In the genomic region with DNA sequence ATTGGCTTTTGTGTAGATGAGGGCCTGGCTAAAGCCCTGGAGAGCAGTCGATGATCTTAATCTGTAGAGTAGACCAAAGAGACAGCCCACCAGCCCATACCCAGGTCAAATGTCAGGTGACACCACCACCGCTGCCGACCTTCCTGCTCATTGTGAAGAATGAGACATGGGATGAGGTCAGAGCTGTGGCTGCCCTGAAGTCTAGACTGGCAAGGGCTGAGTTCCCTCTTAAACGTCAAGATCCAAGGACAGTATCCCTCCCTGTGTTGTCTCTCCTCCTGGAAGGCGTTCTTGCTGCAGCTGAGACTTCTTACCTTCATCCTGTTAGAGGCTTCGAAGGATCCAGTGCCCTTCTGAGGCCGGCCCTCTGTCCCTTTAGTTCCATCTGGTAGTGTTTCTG, we compare ENCODE assay signal across 17 mouse cellular contexts. TPM values are rescaled to one million over a fixed set of nuclear protein-coding genes. Genes with fewer than 3 reads are reported as not detected.
DNase-seq lines count a peak whose midpoint lies in the region; ATAC-seq lines count a peak whose summit lies in the region.
"Had no signal": no experiment of that assay in that cellular context is flagged by ENCODE, and none has a peak within 500 bp of the region (broad histone marks: within the 10 kb centered on the region; RNA-seq: fewer than 3 reads in every experiment).

No protein-coding gene starts in this region.

- ATAC-seq in heart, embryonic 15.5 days (replicated peaks; ENCODE audit: insufficient number of reproducible peaks, insufficient read depth, low FRiP score, low read depth) = no peak
- no peak for ATAC-seq in liver, embryonic 13.5 days (ENCODE audit: low read depth)
- ATAC-seq: inflammation-experienced regulatory T-cells, adult 6 months had no signal

- no peak overlapping the region for H3K9ac ChIP-seq in heart, embryonic 15.5 days
- H3K9ac ChIP-seq in liver, embryonic 13.5 days = no peak overlapping the region
- H3K9ac ChIP-seq: forebrain, embryonic 12.5 days; midbrain, embryonic 12.5 days; neural tube, embryonic 13.5 days had no signal

- H3K36me3 ChIP-seq in heart, embryonic 15.5 days = peaks cover 5% of the 10 kb centered on the region; the same call in 1 of the 2 replicates
- H3K36me3 ChIP-seq in liver, embryonic 13.5 days = peaks cover 5% of the 10 kb centered on the region; the same call in 1 of the 2 replicates

- peaks cover 55% of the 10 kb centered on the region for H3K4me1 ChIP-seq in heart, embryonic 15.5 days (replicated peaks)
- H3K4me1 ChIP-seq in liver, embryonic 13.5 days (replicated peaks) = peaks cover 83% of the 10 kb centered on the region

- H3K9me3 ChIP-seq in heart, embryonic 15.5 days (replicated peaks) = no peaks in the 10 kb centered on the region
- no peaks in the 10 kb centered on the region for H3K9me3 ChIP-seq in liver, embryonic 13.5 days (replicated peaks)
- H3K9me3 ChIP-seq: limb, embryonic 10.5 days had no signal

- no peak overlapping the region for H3K4me2 ChIP-seq in heart, embryonic 15.5 days
- no peak overlapping the region for H3K4me2 ChIP-seq in liver, embryonic 13.5 days
- H3K4me2 ChIP-seq: forebrain, embryonic 12.5 days; liver, embryonic 11.5 days; midbrain, embryonic 12.5 days; neural tube, embryonic 13.5 days had no signal

- H3K27me3 ChIP-seq in heart, embryonic 15.5 days = no peaks in the 10 kb centered on the region
- no peaks in the 10 kb centered on the region for H3K27me3 ChIP-seq in liver, embryonic 13.5 days
- H3K27me3 ChIP-seq: forebrain, embryonic 12.5 days; midbrain, embryonic 12.5 days; neural tube, embryonic 13.5 days had no signal

- no peak overlapping the region for H3K4me3 ChIP-seq in heart, embryonic 15.5 days
- no peak overlapping the region for H3K4me3 ChIP-seq in liver, embryonic 13.5 days (replicated peaks)
- H3K4me3 ChIP-seq: forebrain, embryonic 12.5 days; limb, embryonic 10.5 days; midbrain, embryonic 12.5 days; neural tube, embryonic 13.5 days had no signal

- 57% methylated on average over 7 of the region's 7 CpGs for WGBS in heart, embryonic 15.5 days
- 77% methylated on average over 7 of the region's 7 CpGs for WGBS in liver, embryonic 13.5 days (ENCODE audit: insufficient replicate concordance)

- peak overlapping the region; percentile 59 for H3K27ac ChIP-seq in heart, embryonic 15.5 days
- H3K27ac ChIP-seq in liver, embryonic 13.5 days = 0 out of 2 replicates have a peak overlapping the region, but pooled peaks have one; percentile 18
- H3K27ac ChIP-seq: forebrain, embryonic 12.5 days; midbrain, embryonic 12.5 days; stomach, postnatal 0 days had no signal

- DNase-seq in embryo, embryonic 10 days (ENCODE audit: low spot score) = peak; percentile 13
- DNase-seq in embryo, embryonic 11 days = no peak
- DNase-seq in heart, adult 9 months (ENCODE audit: low spot score in 2 of 2) = no peak
- DNase-seq in liver, embryonic 13.5 days = no peak
- DNase-seq in liver = no peak
- DNase-seq in adrenal gland, postnatal 36 days = peak; percentile 46 to 55
- DNase-seq: cerebellum, adult 8-10 months; lung, adult 2 months; right cerebral cortex, adult 18-20 months had no signal

RNA-seq across cellular contexts. Expression of gene Rgs12, which starts 6.9 kb away (rescaled TPM):
- 28.7 and 35.0 TPM in 2 replicates for polyA plus RNA-seq in heart, embryonic 15.5 days (2015; fragmentation: Nextera tagmentation; extraction: Ambion mirVana)
- polyA plus RNA-seq in liver, embryonic 13.5 days (2015; fragmentation: Nextera tagmentation; extraction: Ambion mirVana) = 21.7 and 28.8 TPM in 2 replicates
- total RNA-seq in adrenal gland, postnatal 36 days (2021) = 10 to 100 TPM; 13.3 to 28.6 TPM

RNA-seq across cellular contexts. Expression of gene Msantd1, which starts 48.3 kb away (rescaled TPM):
- polyA plus RNA-seq in heart, embryonic 15.5 days (2015; fragmentation: Nextera tagmentation; extraction: Ambion mirVana) = 0.27 TPM in 1 of 2 replicates, not detected in the other
- 0.17 and 0.24 TPM in 2 replicates for polyA plus RNA-seq in liver, embryonic 13.5 days (2015; fragmentation: Nextera tagmentation; extraction: Ambion mirVana)
- 1 to 10 TPM; 1.5 to 2.5 TPM for total RNA-seq in adrenal gland, postnatal 36 days (2021)

Comparison
In these comparisons a context has a peak if more than half of its experiments do, and no peak if none do; other contexts are left out.
1. DNase-seq: peak in embryo, embryonic 10 days (single experiment) and adrenal gland, postnatal 36 days (2 of 2); none in embryo, embryonic 11 days (single experiment), heart, adult 9 months (0 of 2), liver, embryonic 13.5 days (single experiment) and liver (single experiment).